Mouse (Mus musculus) midbrain, embryonic 10.5 days (tissue): ENCODE data around the gene Lrrc8d. TPM values are rescaled to one million over a fixed set of nuclear protein-coding genes. Genes with fewer than 3 reads are reported as not detected.

Source experiments
- DNase-seq: peaks from one replicate; pipeline ENCODE4 v3.0.0-alpha.2; 2017; ENCODE audit warnings: low spot score
- H3K27ac ChIP-seq: fragments of 300-500 bp; sonication (generic); replicated peaks from 2 replicates; pipeline ENCODE4 v1.5.1; 2016; ENCODE audit warnings: mild to moderate bottlenecking
- H3K27me3 ChIP-seq: fragments of 300-500 bp; sonication (generic); 2 replicates; pipeline ENCODE4 v1.6.1; 2016; ENCODE audit warnings: low read depth, mild to moderate bottlenecking; ENCODE audit not compliant: poor library complexity, severe bottlenecking
- H3K36me3 ChIP-seq: fragments of 300-500 bp; sonication (generic); 2 replicates; pipeline ENCODE4 v1.6.1; 2016; ENCODE audit warnings: mild to moderate bottlenecking, moderate library complexity
- H3K4me1 ChIP-seq: fragments of 300-500 bp; sonication (generic); 2 replicates; pipeline ENCODE4 v1.6.1; 2016
- H3K4me3 ChIP-seq: fragments of 300-500 bp; sonication (generic); 2 replicates; pipeline ENCODE4 v1.5.1; 2016; ENCODE audit warnings: mild to moderate bottlenecking, moderate library complexity
- H3K9me3 ChIP-seq: fragments of 300-500 bp; sonication (generic); replicated peaks from 2 replicates; pipeline ENCODE4 v1.6.1; 2016; ENCODE audit warnings: mild to moderate bottlenecking
- WGBS: fragments of 180-500 bp; shearing (Covaris S2); methylation state at CpG from one replicate; pipeline ENCODE4 v1.1.7; 2016; 5-methylcytosine and 5-hydroxymethylcytosine counted together
- polyA plus RNA-seq: library from polyadenylated mRNA; unstranded; fragments of >200 nt; fragmentation: Nextera tagmentation; extraction: Ambion mirVana; gene quantifications from 2 replicates; pipeline ENCODE4 v1.2.1, GENCODE M21; 2016

Gene Lrrc8d
- polyA plus RNA-seq, 1 experiment from 2014 or later, result 20.7 TPM

GRCm38 (mm10) chr5:105792853-105793547, 93.2 kb downstream of the Lrrc8d start:
- peak; percentile 26 for DNase-seq
- 48% methylated on average over 13 of the region's 13 CpGs for WGBS
- H3K4me1 ChIP-seq, result peaks cover 24% of the 10 kb centered on the region
- H3K9me3 ChIP-seq, result no peaks in the 10 kb centered on the region
- H3K4me3 ChIP-seq, result no peak overlapping the region
- H3K27ac ChIP-seq, result peak overlapping the region; percentile 52
- no peaks in the 10 kb centered on the region for H3K27me3 ChIP-seq
- 0 out of 2 replicates have a peak, but pooled peaks cover 4% of the 10 kb centered on the region for H3K36me3 ChIP-seq

DNA sequence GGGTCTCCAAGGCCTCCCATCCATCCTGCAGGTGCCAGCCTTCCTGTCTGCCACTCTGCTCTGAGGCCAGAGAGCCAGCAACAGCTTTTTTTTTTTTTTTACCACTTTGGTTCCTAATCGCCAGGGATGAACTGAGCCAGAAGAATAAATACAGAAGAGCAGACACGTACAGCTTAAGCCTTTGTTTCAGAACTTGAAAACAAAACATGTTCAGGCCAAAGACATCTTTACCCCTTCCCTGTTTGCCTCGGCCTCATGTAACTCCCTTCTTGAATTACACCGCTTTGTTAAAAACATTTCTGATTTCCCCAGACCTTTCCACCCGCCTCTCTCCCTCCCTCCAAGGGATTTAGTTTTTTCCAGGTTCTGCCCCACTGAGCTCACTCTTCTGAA, 93.8 kb downstream of the Lrrc8d start:
- peaks cover 24% of the 10 kb centered on the region for H3K4me1 ChIP-seq
- no peaks in the 10 kb centered on the region for H3K9me3 ChIP-seq
- 48% methylated on average over 5 of the region's 5 CpGs for WGBS
- 0 out of 2 replicates have a peak overlapping the region, but pooled peaks have one; percentile 52 for H3K27ac ChIP-seq
- H3K27me3 ChIP-seq, result no peaks in the 10 kb centered on the region
- H3K4me3 ChIP-seq, result no peak overlapping the region
- H3K36me3 ChIP-seq, result 0 out of 2 replicates have a peak, but pooled peaks cover 6% of the 10 kb centered on the region
- DNase-seq, result no peak

DNA sequence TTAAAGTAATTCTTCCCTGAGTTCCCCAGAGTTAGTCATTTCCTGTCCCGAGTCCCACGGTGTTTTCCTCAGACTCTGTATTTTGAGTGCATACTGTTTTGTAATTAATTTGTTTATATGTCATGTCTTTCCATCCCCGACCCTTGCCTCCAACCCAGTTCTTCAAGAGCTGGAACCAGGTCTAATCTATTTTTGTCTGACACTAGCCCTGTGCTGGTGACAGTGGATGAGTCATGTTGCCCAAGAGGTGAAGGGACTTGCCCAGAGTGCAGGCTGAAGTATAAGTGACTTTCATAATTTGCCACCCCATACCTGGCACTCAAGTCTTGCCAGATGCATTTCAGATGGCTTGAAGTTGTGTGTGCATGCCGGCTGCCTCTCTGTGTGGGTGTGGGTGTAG, 98.7 kb downstream of the Lrrc8d start:
- DNase-seq, result no peak
- 89% methylated on average over 4 of the region's 4 CpGs for WGBS
- no peaks in the 10 kb centered on the region for H3K9me3 ChIP-seq
- no peak overlapping the region for H3K4me3 ChIP-seq
- no peak overlapping the region for H3K27ac ChIP-seq
- H3K4me1 ChIP-seq, result peaks cover 29% of the 10 kb centered on the region
- no peaks in the 10 kb centered on the region for H3K27me3 ChIP-seq
- H3K36me3 ChIP-seq, result 0 out of 2 replicates have a peak, but pooled peaks cover 6% of the 10 kb centered on the region

DNA sequence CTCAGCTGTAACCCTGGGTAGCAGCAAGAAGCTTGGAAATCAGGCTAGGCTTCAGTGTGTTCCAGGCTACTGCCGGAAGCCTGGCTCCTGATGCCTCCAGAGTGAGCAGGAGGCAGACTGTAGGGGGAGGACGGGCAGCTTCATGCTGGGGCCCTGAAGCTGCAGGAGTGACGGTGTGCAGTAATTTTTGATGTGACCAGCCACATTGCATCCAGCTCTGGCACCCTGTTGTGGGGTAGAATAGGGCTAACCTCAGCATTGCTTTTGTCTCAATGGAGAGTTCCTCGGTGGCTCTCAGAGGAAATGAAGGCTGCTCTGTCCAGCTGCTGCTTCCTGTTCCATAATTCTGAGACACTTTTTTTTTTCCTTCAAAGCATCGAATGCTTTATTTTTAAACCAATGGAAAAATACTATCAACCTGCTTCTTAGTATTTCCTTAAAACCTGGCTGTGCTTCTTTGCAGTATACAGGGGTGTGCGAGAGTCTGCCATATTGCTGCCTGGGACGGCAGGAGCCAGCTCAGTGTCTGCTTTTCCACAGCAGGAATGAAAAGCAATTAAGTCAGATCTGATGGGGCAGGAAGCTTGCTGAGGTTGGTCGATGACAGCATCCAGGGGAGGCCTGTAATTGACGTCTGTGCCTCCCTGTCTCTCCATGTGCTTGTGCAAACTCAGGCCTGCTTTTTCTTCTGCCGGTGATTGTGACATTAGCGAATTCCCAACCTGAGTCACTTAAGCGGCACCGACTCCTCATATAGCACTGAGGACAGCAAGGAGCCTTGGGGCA, 100.3 kb downstream of the Lrrc8d start:
- Histone ChIP-seq H3K4me1 (peaks cover 26% of the 10 kb centered on the region), H3K27ac (peak overlapping the region; percentile 64), H3K27me3 (no peaks in the 10 kb centered on the region), H3K4me3 (no peak overlapping the region), H3K36me3 (0 out of 2 replicates have a peak, but pooled peaks cover 6% of the 10 kb centered on the region), H3K9me3 (no peaks in the 10 kb centered on the region)
- DNase-seq, result no peak
- WGBS, result 42% methylated on average over 13 of the region's 13 CpGs

- DNase-seq, result no peak
- 85% methylated on average over 10 of the region's 10 CpGs for WGBS
- Histone ChIP-seq H3K27me3 (no peaks in the 10 kb centered on the region), H3K36me3 (0 out of 2 replicates have a peak, but pooled peaks cover 9% of the 10 kb centered on the region), H3K27ac (no peak overlapping the region), H3K4me3 (no peak overlapping the region), H3K9me3 (no peaks in the 10 kb centered on the region), H3K4me1 (peaks cover 26% of the 10 kb centered on the region)
These were observed 101.3 kb downstream of the Lrrc8d start for GRCm38 (mm10) chr5:105801031-105801529.

GRCm38 (mm10) chr5:105805955-105806354, 106.2 kb downstream of the Lrrc8d start:
- 96% methylated on average over 12 of the region's 12 CpGs for WGBS
- DNase-seq, result no peak
- no peak overlapping the region for H3K4me3 ChIP-seq
- peaks cover 6% of the 10 kb centered on the region for H3K36me3 ChIP-seq
- H3K9me3 ChIP-seq, result peaks cover under 1% of the 10 kb centered on the region; the same call in 1 of the 2 replicates
- H3K27ac ChIP-seq, result no peak overlapping the region
- H3K4me1 ChIP-seq, result peaks cover 6% of the 10 kb centered on the region
- no peaks in the 10 kb centered on the region for H3K27me3 ChIP-seq

DNA sequence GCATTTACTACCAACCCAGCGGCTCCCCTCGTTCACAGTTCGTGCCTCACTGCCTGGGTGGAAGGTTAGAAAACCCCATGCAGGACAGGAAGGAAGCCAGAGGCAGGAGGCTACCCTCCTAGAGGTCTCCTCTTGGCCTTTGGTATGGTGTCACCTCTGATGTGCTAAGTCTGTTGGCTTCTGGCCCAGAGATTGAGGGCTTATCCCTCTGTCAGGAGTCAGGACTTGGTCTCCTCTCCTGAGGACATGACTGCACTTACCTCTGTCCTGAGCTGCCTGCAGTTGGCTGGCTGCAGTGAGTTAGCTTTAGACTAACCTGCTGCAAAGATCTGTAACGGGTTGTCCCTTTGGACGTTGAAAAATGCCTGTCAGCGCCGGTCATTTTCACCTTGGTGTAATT, 107.7 kb downstream of the Lrrc8d start:
- H3K4me3 ChIP-seq, result no peak overlapping the region
- H3K27me3 ChIP-seq, result no peaks in the 10 kb centered on the region
- H3K9me3 ChIP-seq, result peaks cover 16% of the 10 kb centered on the region
- H3K27ac ChIP-seq, result no peak overlapping the region
- H3K4me1 ChIP-seq, result no peaks in the 10 kb centered on the region; the same call in 1 of the 2 replicates
- peaks cover 21% of the 10 kb centered on the region for H3K36me3 ChIP-seq
- DNase-seq, result no peak
- WGBS, result 79% methylated on average over 7 of the region's 7 CpGs

GRCm38 (mm10) chr5:105809056-105809455, 109.3 kb downstream of the Lrrc8d start:
- peaks cover 37% of the 10 kb centered on the region for H3K36me3 ChIP-seq
- WGBS, result 86% methylated on average over 11 of the region's 11 CpGs

GRCm38 (mm10) chr5:105813036-105813435, 113.3 kb downstream of the Lrrc8d start:
- H3K27ac ChIP-seq, result no peak overlapping the region
- peaks cover 29% of the 10 kb centered on the region for H3K9me3 ChIP-seq
- 97% methylated on average over 14 of the region's 14 CpGs for WGBS

More at GRCm38 (mm10) chr5:105809056-105809455, 109.3 kb downstream of the Lrrc8d start:
- no peak overlapping the region for H3K27ac ChIP-seq
- peaks cover 29% of the 10 kb centered on the region for H3K9me3 ChIP-seq
- H3K27me3 ChIP-seq, result no peaks in the 10 kb centered on the region
- DNase-seq, result no peak
- no peaks in the 10 kb centered on the region; the same call in 1 of the 2 replicates for H3K4me1 ChIP-seq
- no peak overlapping the region for H3K4me3 ChIP-seq

DNA sequence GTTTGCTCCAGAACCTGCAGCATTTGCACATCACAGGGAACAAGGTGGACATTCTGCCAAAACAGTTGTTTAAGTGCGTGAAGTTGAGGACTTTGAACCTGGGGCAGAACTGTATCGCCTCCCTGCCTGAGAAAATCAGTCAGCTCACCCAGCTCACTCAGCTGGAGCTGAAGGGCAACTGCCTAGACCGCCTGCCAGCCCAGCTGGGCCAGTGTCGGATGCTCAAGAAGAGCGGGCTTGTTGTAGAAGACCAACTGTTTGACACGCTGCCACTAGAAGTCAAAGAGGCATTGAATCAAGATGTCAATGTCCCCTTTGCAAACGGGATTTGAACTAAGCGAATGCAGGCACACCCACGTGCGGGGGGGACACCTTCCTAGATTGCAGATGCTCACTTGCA, 114.2 kb downstream of the Lrrc8d start:
- Histone ChIP-seq H3K9me3 (peaks cover 29% of the 10 kb centered on the region), H3K36me3 (peaks cover 63% of the 10 kb centered on the region), H3K27ac (no peak overlapping the region), H3K4me1 (peaks cover 17% of the 10 kb centered on the region), H3K4me3 (no peak overlapping the region), H3K27me3 (no peaks in the 10 kb centered on the region)
- 91% methylated on average over 10 of the region's 10 CpGs for WGBS
- DNase-seq, result no peak

More at GRCm38 (mm10) chr5:105813036-105813435, 113.3 kb downstream of the Lrrc8d start:
- H3K36me3 ChIP-seq, result peaks cover 63% of the 10 kb centered on the region
- DNase-seq, result no peak
- H3K4me1 ChIP-seq, result peaks cover 8% of the 10 kb centered on the region
- no peak overlapping the region for H3K4me3 ChIP-seq
- no peaks in the 10 kb centered on the region for H3K27me3 ChIP-seq

- no peak for DNase-seq
- 92% methylated on average over 14 of the region's 14 CpGs for WGBS
- Histone ChIP-seq H3K27ac (no peak overlapping the region), H3K36me3 (peaks cover 58% of the 10 kb centered on the region), H3K4me1 (peaks cover 38% of the 10 kb centered on the region), H3K27me3 (no peaks in the 10 kb centered on the region), H3K9me3 (peaks cover 26% of the 10 kb centered on the region), H3K4me3 (no peak overlapping the region)
These were observed 116.3 kb downstream of the Lrrc8d start for GRCm38 (mm10) chr5:105816118-105816517.

GRCm38 (mm10) chr5:105817248-105817976, 117.6 kb downstream of the Lrrc8d start:
- peaks cover 13% of the 10 kb centered on the region; the same call in 1 of the 2 replicates for H3K9me3 ChIP-seq
- H3K4me1 ChIP-seq, result peaks cover 41% of the 10 kb centered on the region
- no peak for DNase-seq
- no peak overlapping the region for H3K27ac ChIP-seq
- H3K4me3 ChIP-seq, result no peak overlapping the region
- H3K27me3 ChIP-seq, result no peaks in the 10 kb centered on the region
- WGBS, result 91% methylated on average over 9 of the region's 9 CpGs
- H3K36me3 ChIP-seq, result peaks cover 45% of the 10 kb centered on the region
